Mouse (Mus musculus) forebrain, embryonic 16.5 days (tissue): ENCODE results near the gene Tmem229a. TPM values are rescaled to one million over a fixed set of nuclear protein-coding genes. Genes with fewer than 3 reads are reported as not detected.

Source experiments
- ATAC-seq: fragments of 200-750 bp; cut with Nextera tagmentation; 2 replicates; pipeline ENCODE4 v1.8.0; 2017; ENCODE audit warnings: mild to moderate bottlenecking, moderate library complexity
- H3K27ac ChIP-seq: fragments of 300-500 bp; sonication (generic); 2 replicates; pipeline ENCODE4 v1.5.1; 2014; ENCODE audit warnings: low read length, control low read depth
- H3K27me3 ChIP-seq: fragments of 300-500 bp; sonication (generic); replicated peaks from 2 replicates; pipeline ENCODE4 v1.6.1; 2014; ENCODE audit warnings: low read length; ENCODE audit not compliant: control insufficient read depth, insufficient read depth
- H3K36me3 ChIP-seq: fragments of 300-500 bp; sonication (generic); 2 replicates; pipeline ENCODE4 v1.6.1; 2014; ENCODE audit not compliant: control insufficient read depth, insufficient read depth
- H3K4me1 ChIP-seq: fragments of 300-500 bp; sonication (generic); replicated peaks from 2 replicates; pipeline ENCODE4 v1.6.1; 2014; ENCODE audit warnings: low read length; ENCODE audit not compliant: control insufficient read depth, insufficient read depth
- H3K4me2 ChIP-seq: fragments of 300-500 bp; sonication (generic); 2 replicates; pipeline ENCODE4 v1.6.1; 2014; ENCODE audit warnings: mild to moderate bottlenecking, low read length, control low read depth
- H3K4me3 ChIP-seq: fragments of 300-500 bp; sonication (generic); replicated peaks from 2 replicates; pipeline ENCODE4 v1.5.1; 2014; ENCODE audit warnings: mild to moderate bottlenecking, low read length, control low read depth
- H3K9ac ChIP-seq: fragments of 300-500 bp; sonication (generic); replicated peaks from 2 replicates; pipeline ENCODE4 v1.6.1; 2014; ENCODE audit warnings: low read depth, low read length, control low read depth
- H3K9me3 ChIP-seq: fragments of 300-500 bp; sonication (generic); 2 replicates; pipeline ENCODE4 v1.6.1; 2016; ENCODE audit warnings: low read length; ENCODE audit not compliant: control insufficient read depth
- WGBS: fragments of 180-500 bp; shearing (Covaris S2); extraction: QIAGEN DNeasy Blood & Tissue Kit; methylation state at CpG from one replicate; pipeline ENCODE4 v1.1.7; 2014; 5-methylcytosine and 5-hydroxymethylcytosine counted together
- polyA plus RNA-seq: library from polyadenylated mRNA; unstranded; fragments of >200 nt; fragmentation: Nextera tagmentation; extraction: Ambion mirVana; gene quantifications from 2 replicates; pipeline ENCODE4 v1.2.1, GENCODE M21; 2015

Gene Tmem229a
- polyA plus RNA-seq, 1 experiment from 2014 or later: 2.2 TPM

DNA sequence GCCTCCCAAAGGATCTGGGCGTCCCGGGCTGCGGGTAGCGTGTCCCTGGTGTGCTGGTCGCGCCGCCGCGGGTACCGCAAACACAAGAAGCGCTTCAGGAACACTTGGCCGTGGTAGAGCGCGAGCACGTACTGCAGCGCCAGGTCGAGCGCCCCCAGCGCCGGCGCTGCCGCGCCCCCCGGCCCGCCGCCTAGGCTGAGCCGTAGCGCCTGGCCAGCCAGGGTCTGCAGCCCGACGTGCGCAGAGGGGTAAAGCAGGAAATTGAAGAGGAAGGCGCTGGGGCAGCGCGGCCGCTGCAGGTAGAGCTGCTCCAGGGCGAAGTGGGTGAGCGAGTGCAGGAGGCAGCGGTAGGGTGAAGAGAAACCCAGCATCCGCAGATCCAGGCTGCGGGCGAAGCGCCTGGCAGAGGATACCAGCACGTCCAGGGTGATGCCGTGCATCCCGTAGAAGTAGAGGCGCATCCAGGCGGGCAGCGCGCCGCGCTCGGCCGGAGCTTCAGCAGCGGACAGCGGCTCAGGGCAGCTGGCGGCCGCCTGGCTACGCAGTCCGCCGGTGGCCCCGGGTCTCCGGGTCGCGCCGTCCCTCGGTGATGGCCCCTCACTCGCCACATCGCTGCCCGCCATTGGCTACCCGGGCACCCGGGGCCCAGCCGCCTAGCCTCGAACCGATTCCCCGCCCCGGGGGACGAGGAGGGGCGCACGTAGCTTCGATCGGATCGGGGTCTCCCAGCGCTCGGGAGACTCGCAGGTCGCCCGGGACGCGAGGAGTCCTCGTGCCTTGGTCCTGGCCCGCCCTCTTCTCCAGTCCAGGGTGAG, 759 bp downstream of the Tmem229a start:
- WGBS: under 1% methylated on average over 81 of the region's 91 CpGs
- peak overlapping the region; percentile 82 for H3K27ac ChIP-seq
- peak; percentile 78 for ATAC-seq

DNA sequence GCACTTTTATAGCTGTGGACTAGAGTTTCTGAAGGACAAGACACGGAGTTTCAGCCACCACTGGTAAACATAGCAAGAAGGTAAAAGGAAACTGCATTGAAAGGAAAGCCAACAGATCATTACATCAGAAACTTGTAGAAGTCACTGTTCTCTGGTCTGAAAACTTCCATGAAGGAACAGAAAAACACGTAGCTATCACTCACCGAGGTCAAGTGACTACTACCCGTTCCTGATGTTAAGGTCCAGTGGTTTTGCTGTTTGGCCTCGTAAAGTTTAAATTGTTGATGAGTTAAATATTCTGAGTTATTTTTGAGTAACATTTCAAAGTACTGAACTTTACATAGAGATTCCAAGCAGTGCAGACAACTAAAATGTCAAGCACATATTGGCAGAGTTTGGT, 2.0 kb downstream of the Tmem229a start:
- 93% methylated on average over 5 of the region's 5 CpGs for WGBS
- no peak overlapping the region for H3K4me3 ChIP-seq
- no peak overlapping the region for H3K4me2 ChIP-seq

More for the DNA sequence above, 759 bp downstream of the Tmem229a start:
- Histone ChIP-seq H3K4me2 (peak overlapping the region; percentile 96), H3K9me3 (no peaks in the 10 kb centered on the region), H3K4me3 (peak overlapping the region; percentile 55), H3K27me3 (no peaks in the 10 kb centered on the region), H3K4me1 (peaks cover 4% of the 10 kb centered on the region), H3K9ac (peak overlapping the region; percentile 91), H3K36me3 (no peaks in the 10 kb centered on the region)

DNA sequence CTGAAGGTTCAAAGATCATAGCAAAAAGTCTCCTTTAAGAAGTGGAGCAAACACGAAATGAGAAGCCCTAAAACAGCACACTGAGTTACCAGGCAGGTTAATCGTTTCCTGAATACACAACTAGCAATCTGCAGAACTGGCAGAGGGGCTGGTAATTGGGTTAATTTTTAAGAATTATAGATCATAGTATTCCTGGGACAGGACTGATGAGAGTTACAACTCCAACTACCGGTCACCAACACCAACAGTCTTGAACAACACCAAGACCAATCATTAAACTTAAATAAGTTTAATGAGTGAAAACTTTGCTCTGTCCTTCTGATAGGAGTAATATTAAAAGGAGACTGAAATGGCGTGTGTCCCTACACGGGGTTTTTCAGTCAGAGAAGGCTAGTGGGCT, 3.8 kb downstream of the Tmem229a start:
- H3K27ac ChIP-seq: no peak overlapping the region
- H3K9ac ChIP-seq: no peak overlapping the region
- no peaks in the 10 kb centered on the region for H3K27me3 ChIP-seq
- peaks cover 4% of the 10 kb centered on the region for H3K4me1 ChIP-seq
- no peaks in the 10 kb centered on the region for H3K9me3 ChIP-seq
- ATAC-seq: no peak
- WGBS: 91% methylated on average over 5 of the region's 5 CpGs
- no peak overlapping the region for H3K4me3 ChIP-seq
- H3K36me3 ChIP-seq: no peaks in the 10 kb centered on the region
- H3K4me2 ChIP-seq: no peak overlapping the region

More for the DNA sequence above, 2.0 kb downstream of the Tmem229a start:
- Histone ChIP-seq H3K27ac (no peak overlapping the region), H3K4me1 (peaks cover 4% of the 10 kb centered on the region), H3K9me3 (no peaks in the 10 kb centered on the region), H3K36me3 (no peaks in the 10 kb centered on the region), H3K27me3 (no peaks in the 10 kb centered on the region), H3K9ac (no peak overlapping the region)
- ATAC-seq: no peak

DNA sequence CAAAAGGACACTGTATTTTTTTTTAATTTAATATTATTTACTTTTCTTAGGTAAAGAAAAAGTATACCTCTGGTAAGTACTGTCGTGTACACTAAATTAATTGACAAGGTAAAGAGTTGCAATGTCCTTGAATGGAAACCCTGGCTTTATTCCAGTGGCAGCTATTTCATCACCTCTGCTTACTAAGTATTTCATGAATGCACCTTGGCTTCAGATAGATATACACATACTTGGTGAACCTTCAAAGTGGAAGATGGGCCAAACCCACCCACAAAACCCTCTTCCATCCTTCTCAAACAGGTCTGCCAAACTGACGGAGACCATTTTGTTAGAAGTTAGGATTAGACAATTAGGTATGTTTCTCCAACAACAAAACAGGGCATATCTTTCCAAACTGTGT, 5.4 kb downstream of the Tmem229a start:
- Histone ChIP-seq H3K36me3 (no peaks in the 10 kb centered on the region), H3K4me1 (peaks cover 4% of the 10 kb centered on the region; the same call in 1 of the 2 replicates), H3K9me3 (no peaks in the 10 kb centered on the region), H3K9ac (no peak overlapping the region), H3K27ac (no peak overlapping the region), H3K27me3 (no peaks in the 10 kb centered on the region), H3K4me2 (no peak overlapping the region), H3K4me3 (no peak overlapping the region)
- ATAC-seq: no peak
- WGBS: 89% methylated on average over 2 of the region's 2 CpGs

DNA sequence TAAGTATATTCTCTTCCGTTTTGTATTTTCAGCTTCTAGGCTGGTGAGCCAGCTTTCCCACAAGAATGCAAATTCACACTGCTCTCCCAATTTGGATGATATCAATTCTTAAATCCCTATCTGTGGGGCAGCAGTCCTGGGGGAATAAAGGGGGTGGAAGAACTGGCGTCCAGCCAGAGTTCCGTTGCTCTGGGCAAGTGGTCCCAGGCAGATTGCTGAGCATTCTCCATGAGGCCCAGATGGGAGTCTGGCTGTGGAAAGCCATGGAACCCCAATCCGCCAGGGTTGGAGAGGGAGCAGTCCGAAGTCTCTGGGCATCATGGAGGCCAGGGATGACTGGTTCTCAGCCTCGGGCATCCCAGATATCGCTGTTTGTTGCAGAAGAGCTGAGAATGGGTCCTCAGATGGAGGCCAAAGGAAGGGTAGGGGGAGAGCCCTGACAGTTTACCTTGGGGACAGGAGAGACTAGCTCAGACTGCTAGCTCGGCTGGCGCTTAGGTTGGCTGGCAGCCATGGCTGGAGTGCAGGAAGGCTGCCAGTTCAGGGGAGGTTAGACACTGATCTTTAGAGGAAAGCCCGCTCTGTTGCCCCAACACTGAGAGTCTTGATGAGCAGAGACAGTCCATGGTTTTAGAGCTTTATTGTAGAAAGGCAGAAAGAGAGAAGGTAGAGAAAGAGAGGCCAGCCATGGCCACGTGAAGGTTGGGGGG, 30.9 kb downstream of the Tmem229a start:
- H3K27ac ChIP-seq: no peak overlapping the region
- H3K4me3 ChIP-seq: no peak overlapping the region
- ATAC-seq: no peak
- H3K9ac ChIP-seq: no peak overlapping the region
- no peaks in the 10 kb centered on the region for H3K4me1 ChIP-seq
- WGBS: 86% methylated on average over 11 of the region's 11 CpGs
- no peak overlapping the region for H3K4me2 ChIP-seq
- no peaks in the 10 kb centered on the region for H3K9me3 ChIP-seq
- H3K27me3 ChIP-seq: no peaks in the 10 kb centered on the region
- no peaks in the 10 kb centered on the region for H3K36me3 ChIP-seq

DNA sequence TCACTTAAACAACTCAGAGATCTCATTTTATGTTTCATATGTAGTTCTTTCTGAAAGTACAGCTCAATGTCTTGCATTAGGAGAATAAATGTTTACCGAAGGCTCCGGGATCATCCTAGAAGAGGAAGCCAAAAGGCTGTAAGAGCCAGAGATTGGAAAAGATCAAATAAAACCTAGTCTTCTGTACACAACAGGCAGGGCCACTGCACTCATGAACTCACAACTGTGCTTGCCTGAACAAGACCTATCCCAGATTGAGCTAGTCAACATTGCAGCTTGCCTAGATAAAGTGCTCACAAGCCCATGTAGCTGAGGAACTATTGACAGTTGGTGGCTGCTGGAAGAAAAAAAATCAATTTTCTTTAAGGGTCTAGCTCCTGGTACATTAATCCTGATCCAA, 42.5 kb downstream of the Tmem229a start:
- 97% methylated on average over 2 of the region's 2 CpGs for WGBS
- no peak overlapping the region for H3K27ac ChIP-seq
- H3K4me1 ChIP-seq: no peaks in the 10 kb centered on the region
- H3K9me3 ChIP-seq: no peaks in the 10 kb centered on the region
- no peak overlapping the region for H3K4me3 ChIP-seq
- H3K4me2 ChIP-seq: no peak overlapping the region
- no peaks in the 10 kb centered on the region for H3K36me3 ChIP-seq
- no peak overlapping the region for H3K9ac ChIP-seq
- no peaks in the 10 kb centered on the region for H3K27me3 ChIP-seq
- ATAC-seq: no peak

DNA sequence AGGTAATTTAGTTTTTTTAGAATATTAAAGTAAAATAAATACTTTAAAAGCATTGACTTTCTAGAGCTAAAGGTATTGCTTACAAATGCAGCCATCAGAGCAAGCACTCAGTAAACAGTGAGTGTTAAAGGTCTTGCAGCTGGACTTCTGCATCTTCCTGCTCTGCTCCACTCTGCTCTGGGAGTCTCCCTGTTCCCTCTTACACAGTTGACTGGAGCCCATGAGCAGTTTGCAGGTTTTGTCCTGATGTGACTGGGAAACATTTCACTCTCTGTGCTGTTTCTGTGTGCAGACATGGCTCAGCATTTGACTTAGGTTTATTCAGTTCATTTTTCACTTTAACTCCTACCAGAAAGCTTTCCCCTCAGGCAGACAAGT, 45.4 kb downstream of the Tmem229a start:
- Histone ChIP-seq H3K4me1 (no peaks in the 10 kb centered on the region), H3K9ac (no peak overlapping the region), H3K27me3 (no peaks in the 10 kb centered on the region), H3K9me3 (no peaks in the 10 kb centered on the region), H3K36me3 (no peaks in the 10 kb centered on the region), H3K4me3 (no peak overlapping the region), H3K27ac (no peak overlapping the region), H3K4me2 (no peak overlapping the region)
- no peak for ATAC-seq

DNA sequence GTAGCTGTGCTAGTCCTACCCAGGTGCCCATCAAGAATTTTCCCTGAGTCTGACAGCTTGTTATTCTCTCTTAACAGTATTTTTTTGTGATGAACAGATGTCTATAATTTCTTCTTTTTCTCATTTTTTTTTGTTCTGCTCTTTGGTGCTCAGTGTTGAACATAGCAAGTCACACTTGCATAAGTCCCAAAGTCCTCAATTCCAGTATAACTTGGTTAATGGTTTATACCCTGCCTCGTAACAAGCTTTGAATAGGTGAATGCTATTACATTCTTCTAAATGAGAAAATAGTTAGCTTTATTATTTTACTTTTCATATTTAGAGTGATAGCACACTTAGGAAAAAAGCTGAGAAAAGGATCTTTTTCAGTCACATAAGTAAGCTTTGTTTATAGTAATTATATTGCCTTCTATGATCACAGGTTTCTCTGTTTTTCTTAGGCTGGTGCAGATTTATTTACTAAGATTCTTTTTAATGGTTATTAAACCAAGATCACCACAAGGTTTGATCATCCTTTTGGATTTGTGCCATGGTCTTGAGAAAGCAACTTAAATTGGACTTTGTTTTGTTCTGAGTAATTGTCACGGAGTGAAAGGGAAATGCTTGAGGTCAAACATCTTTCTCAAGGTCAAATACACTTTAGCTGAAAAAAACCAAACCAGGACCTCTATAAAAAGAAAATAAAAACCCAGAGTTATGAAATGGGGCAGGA, 45.9 kb downstream of the Tmem229a start:
- Histone ChIP-seq H3K9me3 (no peaks in the 10 kb centered on the region), H3K4me1 (no peaks in the 10 kb centered on the region), H3K4me3 (no peak overlapping the region), H3K4me2 (no peak overlapping the region), H3K9ac (no peak overlapping the region), H3K27ac (no peak overlapping the region), H3K27me3 (no peaks in the 10 kb centered on the region), H3K36me3 (no peaks in the 10 kb centered on the region)
- WGBS: 74% methylated on average over 2 of the region's 2 CpGs
- no peak for ATAC-seq

DNA sequence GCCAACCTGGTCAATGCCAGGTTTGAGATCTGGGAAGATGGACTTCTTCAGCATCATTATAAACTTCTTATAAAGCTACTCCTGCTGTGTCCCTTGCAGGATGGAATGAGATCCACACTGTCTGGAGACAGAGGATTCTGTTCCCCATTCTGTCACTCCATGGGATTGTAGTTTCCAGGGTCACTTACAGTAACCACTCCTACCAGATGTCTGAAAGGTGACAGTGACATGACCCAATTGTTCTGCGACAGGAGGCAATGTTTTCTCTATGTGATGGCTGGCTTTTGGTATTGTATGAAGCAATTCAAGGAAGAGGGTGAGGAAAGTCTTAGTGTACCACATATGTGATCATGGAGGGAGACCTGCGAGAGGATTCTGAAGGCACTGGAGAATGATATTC, 48.3 kb downstream of the Tmem229a start:
- 88% methylated on average over 2 of the region's 2 CpGs for WGBS
- no peak overlapping the region for H3K9ac ChIP-seq

More for the DNA sequence above, 48.3 kb downstream of the Tmem229a start:
- H3K4me2 ChIP-seq: no peak overlapping the region
- ATAC-seq: no peak
- no peaks in the 10 kb centered on the region for H3K36me3 ChIP-seq
- H3K27me3 ChIP-seq: no peaks in the 10 kb centered on the region
- no peaks in the 10 kb centered on the region for H3K9me3 ChIP-seq
- no peak overlapping the region for H3K4me3 ChIP-seq
- H3K27ac ChIP-seq: no peak overlapping the region
- H3K4me1 ChIP-seq: no peaks in the 10 kb centered on the region
